Mouse (Mus musculus) cerebellum, adult 18-20 months (tissue): ENCODE results near the gene Nuak2.
A peak's percentile ranks its signal among the peaks of the same experiment; 100 is the strongest.
"Not testable (repeated sequence)": the region's sequence is repeated elsewhere in the genome, so short reads cannot be mapped to it uniquely, and the experiment has no call there.

Experiments used
- DNase-seq, 2 experiments: peaks; one replicate each; pipeline ENCODE4 v3.0.0; 2021

The Nuak2 gene

GRCm38 (mm10) chr1:132315889-132316624, at the start of gene Nuak2:
Gene Nuak2, plus strand, starts transcription at chr1:132316126.
- peak; percentile 86 to 91 for DNase-seq

GRCm38 (mm10) chr1:132266791-132267557, 49.0 kb upstream of the Nuak2 start:
- no peak for DNase-seq

- no peak for DNase-seq
Measured at GRCm38 (mm10) chr1:132267959-132268358, 48.0 kb upstream of the Nuak2 start.

- no peak for DNase-seq
Measured at GRCm38 (mm10) chr1:132268418-132269060, 47.4 kb upstream of the Nuak2 start.

- no peak for DNase-seq
Measured at GRCm38 (mm10) chr1:132271237-132271636, 44.7 kb upstream of the Nuak2 start.

GRCm38 (mm10) chr1:132276694-132277093, 39.2 kb upstream of the Nuak2 start:
- DNase-seq, result no peak

GRCm38 (mm10) chr1:132277124-132277523, 38.8 kb upstream of the Nuak2 start:
- DNase-seq, result no peak

- not testable (repeated sequence) for DNase-seq
Measured at GRCm38 (mm10) chr1:132280636-132281035, 35.3 kb upstream of the Nuak2 start.

- no peak for DNase-seq
Measured at GRCm38 (mm10) chr1:132281523-132282176, 34.3 kb upstream of the Nuak2 start.

- no peak for DNase-seq
Measured at GRCm38 (mm10) chr1:132282177-132282536, 33.8 kb upstream of the Nuak2 start.

- no peak for DNase-seq
Measured at GRCm38 (mm10) chr1:132283018-132283417, 32.9 kb upstream of the Nuak2 start.

GRCm38 (mm10) chr1:132286735-132287134, 29.2 kb upstream of the Nuak2 start:
- DNase-seq, result no peak

GRCm38 (mm10) chr1:132287445-132287844, 28.5 kb upstream of the Nuak2 start:
- DNase-seq, result no peak

- DNase-seq, result no peak
Measured at GRCm38 (mm10) chr1:132287991-132288451, 27.9 kb upstream of the Nuak2 start.

- peak; percentile 49 to 55 for DNase-seq
Measured at GRCm38 (mm10) chr1:132289965-132290364, 26.0 kb upstream of the Nuak2 start.

- DNase-seq, result no peak
Measured at GRCm38 (mm10) chr1:132290921-132291675, 24.8 kb upstream of the Nuak2 start.

GRCm38 (mm10) chr1:132291706-132292105, 24.2 kb upstream of the Nuak2 start:
- no peak for DNase-seq

- peak in 1 of 2 experiments; percentile 38 for DNase-seq
Measured at GRCm38 (mm10) chr1:132292318-132293129, 23.4 kb upstream of the Nuak2 start.

- DNase-seq, result no peak
Measured at GRCm38 (mm10) chr1:132295506-132295905, 20.4 kb upstream of the Nuak2 start.

- DNase-seq, result no peak
Measured at GRCm38 (mm10) chr1:132296051-132296450, 19.9 kb upstream of the Nuak2 start.

GRCm38 (mm10) chr1:132298425-132298800, 17.5 kb upstream of the Nuak2 start, which contains the start of gene Klhdc8a:
Gene Klhdc8a, plus strand, starts transcription at chr1:132298626.
- DNase-seq, result peak; percentile 75 to 78
